Mouse (Mus musculus): ENCODE measurements at regions not wholly inside any gene's neighbourhood (a gene's known extent, or its start where the extent isn't known, plus 50 kb on each side); places are given as distances from the start of the nearest gene placed in this dataset.

- no peak for DNase-seq (ENCODE audit: low spot score)
Observed at GRCm38 (mm10) chrX:12467528-12468179, 119.9 kb upstream of the Atp6ap2 start.

- no peak for DNase-seq (ENCODE audit: low spot score)
Observed at GRCm38 (mm10) chrX:12472296-12472695, 115.3 kb upstream of the Atp6ap2 start.

GRCm38 (mm10) chrX:12479207-12479606 lies 108.4 kb upstream of the Atp6ap2 start:
- DNase-seq (ENCODE audit: low spot score) = no peak

- no peak for DNase-seq (ENCODE audit: low spot score)
Observed at GRCm38 (mm10) chrX:12490957-12491356, 96.6 kb upstream of the Atp6ap2 start.

GRCm38 (mm10) chrX:12493216-12493615 lies 94.4 kb upstream of the Atp6ap2 start:
- DNase-seq (ENCODE audit: low spot score) = no peak

- DNase-seq (ENCODE audit: low spot score) = no peak
Observed at GRCm38 (mm10) chrX:12493916-12494315, 93.7 kb upstream of the Atp6ap2 start.

GRCm38 (mm10) chrX:12494535-12494934 lies 93.1 kb upstream of the Atp6ap2 start:
- no peak for DNase-seq (ENCODE audit: low spot score)

- no peak for DNase-seq (ENCODE audit: low spot score)
Observed at GRCm38 (mm10) chrX:12500601-12501000, 87.0 kb upstream of the Atp6ap2 start.

- no peak for DNase-seq (ENCODE audit: low spot score)
Observed at GRCm38 (mm10) chrX:12502364-12502763, 85.2 kb upstream of the Atp6ap2 start.

GRCm38 (mm10) chrX:12503581-12503980 lies 84.0 kb upstream of the Atp6ap2 start:
- no peak for DNase-seq (ENCODE audit: low spot score)

- no peak for DNase-seq (ENCODE audit: low spot score)
Observed at GRCm38 (mm10) chrX:12511119-12511518, 76.5 kb upstream of the Atp6ap2 start.

GRCm38 (mm10) chrX:12525044-12525443 lies 62.6 kb upstream of the Atp6ap2 start:
- no peak for DNase-seq (ENCODE audit: low spot score)

GRCm38 (mm10) chrX:12530406-12531311 lies 56.9 kb upstream of the Atp6ap2 start:
- DNase-seq (ENCODE audit: low spot score) = no peak
